Mouse (Mus musculus) midbrain, embryonic 12.5 days (tissue): ENCODE measurements at regions not wholly inside any gene's neighbourhood (a gene's known extent, or its start where the extent isn't known, plus 50 kb on each side); places are given as distances from the start of the nearest gene placed in this dataset.

Source experiments
- ATAC-seq: fragments of 200-750 bp; cut with Nextera tagmentation; 2 replicates; pipeline ENCODE4 v1.8.0; 2017; ENCODE audit warnings: low read depth, moderate TSS enrichment, moderate library complexity; ENCODE audit not compliant: low FRiP score
- H3K27ac ChIP-seq: fragments of 300-500 bp; sonication (generic); replicated peaks from 2 replicates; pipeline ENCODE4 v1.5.1; 2016; ENCODE audit warnings: mild to moderate bottlenecking
- H3K27me3 ChIP-seq: fragments of 300-500 bp; sonication (generic); 2 replicates; pipeline ENCODE4 v1.6.1; 2016; ENCODE audit warnings: mild to moderate bottlenecking
- H3K36me3 ChIP-seq: fragments of 300-500 bp; sonication (generic); 2 replicates; pipeline ENCODE4 v1.6.1; 2016
- H3K4me1 ChIP-seq: fragments of 300-500 bp; sonication (generic); 2 replicates; pipeline ENCODE4 v1.6.1; 2016
- H3K4me2 ChIP-seq: fragments of 300-500 bp; sonication (generic); replicated peaks from 2 replicates; pipeline ENCODE4 v1.6.1; 2016; ENCODE audit warnings: mild to moderate bottlenecking, moderate library complexity
- H3K4me3 ChIP-seq: fragments of 300-500 bp; sonication (generic); 2 replicates; pipeline ENCODE4 v1.5.1; 2016; ENCODE audit warnings: mild to moderate bottlenecking
- H3K9ac ChIP-seq: fragments of 300-500 bp; sonication (generic); replicated peaks from 2 replicates; pipeline ENCODE4 v1.6.1; 2016; ENCODE audit warnings: mild to moderate bottlenecking, moderate library complexity
- H3K9me3 ChIP-seq: fragments of 300-500 bp; sonication (generic); 2 replicates; pipeline ENCODE4 v1.6.1; 2016; ENCODE audit warnings: mild to moderate bottlenecking
- WGBS: fragments of 180-500 bp; shearing (Covaris S2); methylation state at CpG from one replicate; pipeline ENCODE4 v1.1.7; 2016; 5-methylcytosine and 5-hydroxymethylcytosine counted together

DNA sequence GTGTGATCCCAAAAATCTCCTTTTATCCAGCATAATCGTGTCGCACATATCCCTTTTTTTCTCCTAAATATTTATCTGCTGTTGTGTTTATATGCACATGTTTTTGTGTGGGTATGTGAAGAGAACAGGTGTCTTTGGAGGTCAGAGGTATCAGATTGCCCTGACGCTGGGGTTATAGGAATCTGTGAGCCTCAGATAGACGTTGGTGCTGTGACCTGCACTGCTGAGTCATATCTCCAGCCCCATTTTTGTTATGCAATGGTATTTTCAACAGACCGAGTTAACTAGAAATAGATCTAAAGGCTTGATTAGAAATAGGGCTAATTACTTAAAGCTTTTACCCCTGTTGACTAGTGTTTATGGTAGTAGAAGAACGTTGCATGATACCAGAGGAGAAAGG lies 75.5 kb upstream of the Nabp1 start:
- no peak for ATAC-seq
- H3K27me3 ChIP-seq, result no peaks in the 10 kb centered on the region

DNA sequence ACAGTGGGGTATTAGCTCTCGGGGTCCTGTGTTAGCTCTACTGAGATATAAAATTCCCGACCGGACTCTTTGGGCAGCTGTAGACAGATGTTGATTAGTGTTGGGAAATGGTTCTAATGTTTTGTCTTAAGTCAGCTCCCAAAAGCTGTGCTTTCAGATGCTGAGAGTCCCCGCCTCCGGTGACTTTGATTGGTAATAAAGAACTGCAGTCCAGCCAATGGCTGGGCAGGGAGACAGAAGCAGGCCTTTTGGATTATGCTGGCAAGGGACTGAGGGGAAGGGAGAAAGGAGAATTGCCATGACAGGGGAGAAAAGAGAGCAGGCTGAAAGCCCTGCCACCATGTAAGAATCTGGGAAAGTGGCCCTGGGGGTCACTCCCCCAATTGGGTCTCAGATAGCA lies 73.4 kb upstream of the Nabp1 start:
- H3K4me2 ChIP-seq, result no peak overlapping the region
- no peak overlapping the region for H3K27ac ChIP-seq
- no peaks in the 10 kb centered on the region for H3K27me3 ChIP-seq
- no peak for ATAC-seq
- no peaks in the 10 kb centered on the region for H3K36me3 ChIP-seq
- H3K9ac ChIP-seq, result no peak overlapping the region
- H3K4me3 ChIP-seq, result no peak overlapping the region
- WGBS, result 59% methylated on average over 5 of the region's 5 CpGs
- no peaks in the 10 kb centered on the region for H3K4me1 ChIP-seq
- no peaks in the 10 kb centered on the region for H3K9me3 ChIP-seq

More for the DNA sequence above, 75.5 kb upstream of the Nabp1 start:
- no peak overlapping the region for H3K9ac ChIP-seq
- no peak overlapping the region for H3K27ac ChIP-seq
- no peaks in the 10 kb centered on the region for H3K9me3 ChIP-seq
- no peak overlapping the region for H3K4me2 ChIP-seq
- no peaks in the 10 kb centered on the region for H3K4me1 ChIP-seq
- 86% methylated on average over 6 of the region's 6 CpGs for WGBS
- H3K4me3 ChIP-seq, result no peak overlapping the region
- no peaks in the 10 kb centered on the region for H3K36me3 ChIP-seq

GRCm38 (mm10) chr1:51542801-51543200 lies 64.6 kb upstream of the Nabp1 start:
- Histone ChIP-seq H3K36me3 (no peaks in the 10 kb centered on the region), H3K4me3 (no peak overlapping the region), H3K9me3 (no peaks in the 10 kb centered on the region), H3K4me2 (no peak overlapping the region), H3K27me3 (no peaks in the 10 kb centered on the region), H3K9ac (no peak overlapping the region), H3K27ac (no peak overlapping the region), H3K4me1 (no peaks in the 10 kb centered on the region)
- ATAC-seq, result no peak
- 92% methylated on average over 5 of the region's 5 CpGs for WGBS

GRCm38 (mm10) chr1:51539634-51540033 lies 61.4 kb upstream of the Nabp1 start:
- H3K36me3 ChIP-seq, result no peaks in the 10 kb centered on the region
- no peaks in the 10 kb centered on the region for H3K27me3 ChIP-seq
- H3K27ac ChIP-seq, result no peak overlapping the region
- H3K4me3 ChIP-seq, result no peak overlapping the region
- no peak overlapping the region for H3K4me2 ChIP-seq
- no peaks in the 10 kb centered on the region for H3K4me1 ChIP-seq
- WGBS, result 86% methylated on average over 4 of the region's 4 CpGs
- H3K9ac ChIP-seq, result no peak overlapping the region
- H3K9me3 ChIP-seq, result no peaks in the 10 kb centered on the region
- ATAC-seq, result no peak

DNA sequence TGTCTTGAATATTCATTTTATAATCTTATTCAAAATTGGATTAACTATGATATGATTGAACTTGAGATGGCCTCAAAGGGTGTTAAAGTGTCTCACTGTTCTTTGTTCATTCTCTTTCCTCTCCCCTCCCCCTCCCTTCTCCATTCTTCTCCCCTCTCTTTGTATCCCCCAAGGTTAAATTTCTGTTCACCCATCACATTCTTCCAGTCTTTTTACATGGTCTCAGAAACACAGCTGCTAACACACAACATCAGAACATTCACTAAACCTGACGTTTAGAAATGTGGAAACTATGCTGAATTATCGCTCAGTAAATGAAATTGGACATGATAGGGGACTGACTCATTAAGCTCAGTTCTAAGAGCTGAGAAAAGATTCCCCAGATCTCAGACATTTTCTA lies 60.6 kb upstream of the Nabp1 start:
- H3K9ac ChIP-seq, result no peak overlapping the region
- no peaks in the 10 kb centered on the region for H3K36me3 ChIP-seq
- H3K4me2 ChIP-seq, result no peak overlapping the region
- no peaks in the 10 kb centered on the region for H3K27me3 ChIP-seq
- no peaks in the 10 kb centered on the region for H3K9me3 ChIP-seq
- no peak overlapping the region for H3K4me3 ChIP-seq
- 58% methylated on average over 2 of the region's 2 CpGs for WGBS
- H3K4me1 ChIP-seq, result no peaks in the 10 kb centered on the region
- no peak overlapping the region for H3K27ac ChIP-seq
- ATAC-seq, result no peak

DNA sequence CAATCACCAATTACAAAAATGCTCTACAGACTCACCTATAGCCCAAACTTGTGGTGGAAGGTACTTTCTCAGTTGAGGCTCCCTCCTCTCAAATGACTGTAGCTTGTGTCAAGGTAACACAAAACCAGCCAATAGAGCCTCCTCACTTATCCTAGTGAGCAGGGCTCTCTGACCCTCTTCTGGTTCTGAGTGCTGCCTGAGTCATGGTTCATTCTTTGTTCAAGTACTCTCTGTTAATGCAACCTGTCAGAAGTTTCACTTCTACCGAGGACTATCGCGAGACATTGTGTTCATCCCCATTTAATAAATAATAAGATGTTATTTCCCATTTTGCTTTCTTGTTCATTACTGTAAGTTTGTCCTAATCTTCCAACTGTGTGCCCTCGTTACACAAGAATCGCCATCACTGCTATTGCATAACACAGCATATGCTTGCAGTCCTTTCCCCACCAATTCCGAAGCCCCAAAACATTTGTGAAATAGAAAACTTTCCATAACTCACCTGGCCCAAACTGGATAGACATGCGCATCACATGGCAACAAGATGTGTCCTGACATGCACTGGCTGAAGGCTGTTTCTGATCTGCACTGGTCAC lies 59.6 kb upstream of the Nabp1 start:
- Histone ChIP-seq H3K9ac (no peak overlapping the region), H3K4me3 (no peak overlapping the region), H3K4me1 (no peaks in the 10 kb centered on the region), H3K27ac (no peak overlapping the region), H3K36me3 (no peaks in the 10 kb centered on the region), H3K9me3 (no peaks in the 10 kb centered on the region), H3K27me3 (no peaks in the 10 kb centered on the region), H3K4me2 (no peak overlapping the region)
- no peak for ATAC-seq
- 95% methylated on average over 7 of the region's 7 CpGs for WGBS

DNA sequence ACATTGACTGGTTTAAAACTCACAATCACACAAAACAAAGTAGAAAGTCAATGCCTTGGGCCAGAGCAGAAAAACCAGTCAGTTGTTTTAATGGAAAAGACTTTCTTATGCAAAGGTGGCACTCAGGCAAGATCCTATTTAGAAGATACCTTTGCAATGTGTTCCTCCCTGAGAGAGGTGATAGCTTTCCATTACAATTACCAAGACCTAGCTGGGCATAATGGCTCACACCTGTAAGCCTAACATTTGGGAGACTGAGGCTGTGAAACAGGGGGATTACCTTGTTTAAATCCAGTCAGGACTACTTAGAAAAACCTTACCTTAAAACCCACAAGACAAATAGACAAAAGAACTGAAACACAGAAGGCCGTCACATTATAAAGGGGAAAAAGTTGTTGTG lies 57.9 kb upstream of the Nabp1 start:
- Histone ChIP-seq H3K9ac (no peak overlapping the region), H3K9me3 (no peaks in the 10 kb centered on the region), H3K4me1 (no peaks in the 10 kb centered on the region), H3K27ac (no peak overlapping the region), H3K4me3 (no peak overlapping the region), H3K4me2 (no peak overlapping the region), H3K27me3 (no peaks in the 10 kb centered on the region), H3K36me3 (no peaks in the 10 kb centered on the region)
- no peak for ATAC-seq
- 71% methylated on average over 1 of the region's 1 CpGs for WGBS

DNA sequence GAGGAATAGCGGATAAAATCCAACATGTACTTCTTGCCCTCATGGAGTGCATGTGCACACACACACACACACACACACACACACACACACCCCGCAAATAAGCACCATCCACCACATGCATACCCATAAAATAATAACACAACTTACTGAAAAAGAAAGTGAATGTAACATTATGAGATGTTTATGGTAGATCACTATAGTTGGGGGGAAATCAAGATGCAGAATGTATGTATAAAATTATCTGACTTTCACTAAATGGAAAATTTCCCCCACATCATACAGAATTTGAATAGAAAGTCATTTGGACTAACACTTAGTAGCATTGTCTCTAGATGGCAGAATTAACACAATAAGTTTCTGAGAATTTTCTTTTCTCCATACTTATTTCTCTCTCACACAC lies 57.2 kb upstream of the Nabp1 start:
- H3K27me3 ChIP-seq, result no peaks in the 10 kb centered on the region
- H3K27ac ChIP-seq, result no peak overlapping the region
- no peaks in the 10 kb centered on the region for H3K4me1 ChIP-seq
- no peaks in the 10 kb centered on the region for H3K36me3 ChIP-seq
- no peak for ATAC-seq
- H3K4me3 ChIP-seq, result no peak overlapping the region
- 94% methylated on average over 2 of the region's 2 CpGs for WGBS
- no peak overlapping the region for H3K4me2 ChIP-seq
- no peak overlapping the region for H3K9ac ChIP-seq
- no peaks in the 10 kb centered on the region for H3K9me3 ChIP-seq

GRCm38 (mm10) chr1:51531360-51531759 lies 53.1 kb upstream of the Nabp1 start:
- Histone ChIP-seq H3K9ac (no peak overlapping the region), H3K4me3 (no peak overlapping the region), H3K9me3 (no peaks in the 10 kb centered on the region), H3K36me3 (no peaks in the 10 kb centered on the region), H3K27ac (no peak overlapping the region), H3K4me2 (no peak overlapping the region), H3K4me1 (no peaks in the 10 kb centered on the region), H3K27me3 (no peaks in the 10 kb centered on the region)
- WGBS, result 70% methylated on average over 1 of the region's 1 CpGs
- ATAC-seq, result no peak

DNA sequence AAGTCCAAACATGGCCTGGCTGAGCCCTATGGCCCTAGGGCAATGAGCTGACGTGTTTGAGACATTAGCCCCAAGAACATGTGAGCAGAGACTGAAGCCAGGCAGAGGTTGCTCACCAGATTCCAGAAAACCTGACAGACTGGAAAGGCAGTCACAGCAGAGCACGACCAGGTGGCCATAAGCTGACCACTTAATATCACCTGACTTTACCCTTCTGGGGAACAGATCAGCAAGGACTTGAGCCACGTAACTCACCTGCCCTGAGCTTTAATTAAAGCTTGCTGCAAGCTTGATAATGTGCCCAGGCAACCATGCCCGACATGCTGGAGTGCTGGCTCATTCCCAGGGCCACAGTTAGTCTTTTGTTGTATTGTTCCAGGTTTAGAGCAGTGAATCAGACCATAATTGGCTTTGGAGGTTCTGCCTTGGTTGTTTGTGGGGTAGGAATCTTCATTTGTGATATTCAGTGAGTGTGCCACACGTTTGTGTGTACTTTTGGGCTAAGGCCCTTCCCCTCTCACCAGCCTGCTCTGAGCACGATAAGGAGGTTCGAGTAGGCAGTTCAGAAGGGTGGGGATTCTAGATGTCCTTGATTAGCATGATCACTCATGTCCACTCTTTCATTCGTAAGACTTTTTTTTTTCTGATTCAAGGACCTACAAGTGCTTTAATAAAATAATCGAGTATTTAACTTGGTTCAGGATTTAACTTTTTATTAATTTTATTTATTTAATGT lies 52.1 kb upstream of the Nabp1 start:
- Histone ChIP-seq H3K4me2 (no peak overlapping the region), H3K4me1 (no peaks in the 10 kb centered on the region), H3K9me3 (no peaks in the 10 kb centered on the region), H3K4me3 (no peak overlapping the region), H3K9ac (no peak overlapping the region), H3K27me3 (no peaks in the 10 kb centered on the region), H3K27ac (no peak overlapping the region), H3K36me3 (no peaks in the 10 kb centered on the region)
- no peak for ATAC-seq
- WGBS, result 53% methylated on average over 9 of the region's 9 CpGs

DNA sequence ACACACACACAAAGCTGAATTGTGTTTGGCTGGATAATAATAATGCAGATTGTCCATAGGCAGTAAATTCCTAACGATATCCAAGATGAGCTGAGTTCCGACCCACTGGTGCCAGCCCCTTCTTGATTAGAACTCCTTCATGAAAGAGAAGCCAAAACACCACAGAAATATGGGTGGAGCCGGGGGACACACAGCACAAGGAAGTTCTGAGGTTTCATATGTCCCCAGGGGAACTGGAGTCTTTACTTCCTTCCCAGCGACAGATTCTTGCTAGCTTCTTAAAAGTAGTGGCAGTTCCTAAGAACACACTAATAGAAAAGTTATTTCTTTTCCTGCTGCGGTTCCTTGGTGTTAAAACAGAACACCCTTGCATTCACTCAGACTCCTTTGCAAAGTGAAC lies 51.4 kb upstream of the Nabp1 start:
- no peaks in the 10 kb centered on the region for H3K4me1 ChIP-seq

GRCm38 (mm10) chr1:51528671-51529070 lies 50.4 kb upstream of the Nabp1 start:
- no peak overlapping the region for H3K9ac ChIP-seq
- H3K36me3 ChIP-seq, result no peaks in the 10 kb centered on the region
- H3K27me3 ChIP-seq, result no peaks in the 10 kb centered on the region
- 84% methylated on average over 1 of the region's 1 CpGs for WGBS
- H3K4me3 ChIP-seq, result no peak overlapping the region
- H3K27ac ChIP-seq, result no peak overlapping the region
- no peak overlapping the region for H3K4me2 ChIP-seq
- H3K4me1 ChIP-seq, result no peaks in the 10 kb centered on the region
- H3K9me3 ChIP-seq, result no peaks in the 10 kb centered on the region
- ATAC-seq, result no peak

More for the DNA sequence above, 51.4 kb upstream of the Nabp1 start:
- ATAC-seq, result no peak
- Histone ChIP-seq H3K27me3 (no peaks in the 10 kb centered on the region), H3K27ac (no peak overlapping the region), H3K9me3 (no peaks in the 10 kb centered on the region), H3K36me3 (no peaks in the 10 kb centered on the region), H3K4me3 (no peak overlapping the region), H3K4me2 (no peak overlapping the region), H3K9ac (no peak overlapping the region)
- WGBS, result 78% methylated on average over 5 of the region's 5 CpGs
